Mouse (Mus musculus): ENCODE measurements around the gene Rbm4b.

Gene Rbm4b

DNA sequence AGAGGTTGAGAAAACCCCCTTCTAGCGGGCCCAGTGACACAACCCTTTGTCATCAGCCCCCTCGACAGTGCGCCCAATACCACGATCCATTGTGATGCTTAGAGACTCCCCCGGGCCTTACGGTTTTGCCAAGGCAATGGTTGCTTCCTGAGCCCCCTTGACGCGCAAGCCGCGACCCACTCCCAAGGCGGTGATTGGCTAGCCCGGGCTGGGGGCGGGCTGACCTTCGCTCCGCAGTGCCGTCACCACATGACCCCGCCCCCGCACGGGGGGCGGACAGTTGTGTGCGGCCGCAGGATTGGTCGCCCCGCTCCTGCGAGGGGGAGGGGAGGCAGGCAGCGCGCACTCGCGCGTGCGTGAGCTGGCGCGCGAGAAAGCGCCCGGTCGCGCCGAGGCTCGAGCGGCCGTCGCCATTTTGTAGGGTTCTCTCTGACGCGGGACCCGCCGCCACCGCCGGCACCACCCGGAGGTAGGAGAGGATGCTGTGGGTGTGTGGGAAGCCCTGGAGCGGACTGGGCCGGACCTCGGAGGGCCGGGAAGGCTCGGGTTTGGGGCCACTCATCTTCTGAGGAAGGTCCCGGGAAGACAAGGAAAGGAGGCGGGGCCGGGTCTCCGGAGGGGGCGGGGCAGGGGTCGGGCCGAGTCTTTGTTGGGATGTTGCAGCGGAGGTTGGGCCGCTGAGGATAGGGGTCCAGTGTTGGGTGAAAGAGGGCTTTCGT is at the start of gene Rbm4b:
Rbm4b (plus strand) TSS at position 305 of the 719 bp plus-strand sequence.
- in situ Hi-C loops (cut with MboI, MseI), result loop anchor here (5.0 to 10.0 kb wide), 2 partner anchors 36 to 218 kb away; partner anchors contain the start of gene Rbm4

DNA sequence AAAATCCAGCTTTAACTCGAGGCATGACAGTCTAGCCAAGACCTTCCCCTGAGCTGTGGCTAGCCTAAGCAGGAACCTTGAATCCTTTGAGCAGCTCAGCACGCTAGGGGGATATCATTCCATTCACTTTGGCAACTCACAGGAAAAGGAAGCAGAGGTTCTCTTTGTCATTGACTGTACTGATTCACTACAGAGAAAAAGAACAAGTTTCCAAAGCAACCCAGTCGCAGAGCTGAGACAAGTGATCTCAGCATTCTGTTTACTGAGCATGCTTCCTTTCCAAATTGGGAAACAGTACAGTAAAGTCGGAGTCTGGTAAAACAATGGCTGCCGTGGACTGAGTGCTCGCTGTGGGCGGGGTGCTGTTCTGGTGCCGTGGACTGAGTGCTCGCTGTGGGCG is 47.5 kb upstream of the Rbm4b start:
- in situ Hi-C loops (cut with MboI, MseI), result no loop called here

DNA sequence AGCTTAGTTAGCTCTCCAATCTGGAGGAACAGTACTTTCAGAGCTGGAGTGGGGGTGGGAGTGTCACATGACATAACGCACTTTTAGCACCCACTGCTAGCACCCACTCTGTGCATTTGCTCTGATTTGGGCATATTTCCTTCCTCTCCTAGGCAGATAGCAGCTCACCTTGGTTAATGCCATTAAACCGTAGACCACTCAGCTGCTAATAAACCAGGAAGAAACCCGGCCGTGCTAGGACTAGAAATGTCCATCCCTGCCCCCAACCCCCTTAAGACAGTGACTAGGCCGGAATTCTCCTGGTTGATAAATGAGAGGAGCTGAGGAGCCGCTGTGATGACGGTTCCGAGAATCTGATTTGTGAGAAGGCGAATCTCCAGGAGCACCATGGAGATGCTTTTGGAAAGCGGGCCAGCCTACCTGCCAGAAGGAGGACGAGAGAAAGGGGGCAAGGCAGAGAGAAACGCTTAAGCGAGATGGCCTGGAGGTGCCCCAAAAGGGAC is 45.1 kb upstream of the Rbm4b start, which contains the start of gene Sptbn2:
Sptbn2 (plus strand) TSS at position 70 of the 503 bp plus-strand sequence.
- in situ Hi-C loops (cut with MboI, MseI), result no loop called here

DNA sequence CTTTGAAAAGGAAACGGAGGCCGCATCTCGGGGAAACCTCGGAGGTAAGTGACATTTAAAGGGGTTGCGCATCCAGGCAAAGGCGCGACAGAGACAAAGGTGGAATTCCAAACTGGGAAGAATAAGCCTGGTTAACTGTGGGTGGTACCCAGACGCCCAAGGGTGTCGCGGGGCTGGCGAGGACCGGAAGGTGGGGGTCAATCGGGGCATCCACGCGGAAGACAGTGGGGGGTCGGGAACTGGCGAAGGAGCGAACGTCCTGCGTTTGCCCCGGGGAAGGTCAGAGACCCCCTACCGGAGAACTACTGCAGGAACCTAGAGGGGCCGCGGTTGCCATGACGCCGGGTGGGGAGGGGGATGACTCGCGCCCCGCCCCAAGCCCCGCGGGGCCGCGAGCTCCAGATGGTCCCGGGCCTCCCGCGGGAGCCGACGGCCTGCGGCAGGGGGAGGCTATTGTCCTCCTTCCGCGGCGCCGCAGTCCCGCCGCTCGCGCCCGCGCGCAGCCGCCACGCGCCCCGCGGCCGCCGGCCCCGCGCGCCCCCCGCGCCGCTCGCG is 44.6 kb upstream of the Rbm4b start:
- in situ Hi-C loops (cut with MboI, MseI), result no loop called here

DNA sequence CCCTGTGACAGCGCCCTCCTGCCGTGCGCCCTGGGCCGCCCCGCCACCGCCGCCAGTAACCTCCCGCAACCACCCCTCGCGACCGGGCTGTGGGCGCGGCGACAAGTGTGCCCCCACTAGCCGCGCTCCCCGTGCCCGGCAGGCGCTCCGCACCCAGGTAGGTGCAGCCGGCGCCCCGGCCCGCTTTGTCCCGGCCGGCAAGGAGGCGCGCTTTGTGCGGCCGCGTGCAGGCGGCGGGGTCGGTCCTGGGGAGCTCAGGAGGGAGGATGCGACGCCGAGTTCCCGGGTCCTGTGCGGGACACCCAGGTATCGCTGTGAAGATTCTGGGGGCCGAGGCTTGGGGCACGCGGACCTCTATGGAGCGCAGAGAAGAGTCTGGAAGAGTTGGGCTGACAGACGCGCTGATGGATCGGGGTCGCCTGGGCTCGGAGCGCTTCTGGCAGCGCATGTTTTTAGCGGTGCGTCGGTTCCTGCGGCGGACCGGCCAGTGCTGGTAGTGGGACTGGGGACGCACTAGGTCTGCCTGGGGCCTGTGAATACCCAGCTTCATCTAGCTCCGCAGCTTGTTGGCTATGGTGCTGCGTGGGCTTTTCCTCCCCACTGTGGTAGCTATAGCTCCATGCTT is 44.0 kb upstream of the Rbm4b start:
- in situ Hi-C loops (cut with MboI, MseI), result no loop called here

DNA sequence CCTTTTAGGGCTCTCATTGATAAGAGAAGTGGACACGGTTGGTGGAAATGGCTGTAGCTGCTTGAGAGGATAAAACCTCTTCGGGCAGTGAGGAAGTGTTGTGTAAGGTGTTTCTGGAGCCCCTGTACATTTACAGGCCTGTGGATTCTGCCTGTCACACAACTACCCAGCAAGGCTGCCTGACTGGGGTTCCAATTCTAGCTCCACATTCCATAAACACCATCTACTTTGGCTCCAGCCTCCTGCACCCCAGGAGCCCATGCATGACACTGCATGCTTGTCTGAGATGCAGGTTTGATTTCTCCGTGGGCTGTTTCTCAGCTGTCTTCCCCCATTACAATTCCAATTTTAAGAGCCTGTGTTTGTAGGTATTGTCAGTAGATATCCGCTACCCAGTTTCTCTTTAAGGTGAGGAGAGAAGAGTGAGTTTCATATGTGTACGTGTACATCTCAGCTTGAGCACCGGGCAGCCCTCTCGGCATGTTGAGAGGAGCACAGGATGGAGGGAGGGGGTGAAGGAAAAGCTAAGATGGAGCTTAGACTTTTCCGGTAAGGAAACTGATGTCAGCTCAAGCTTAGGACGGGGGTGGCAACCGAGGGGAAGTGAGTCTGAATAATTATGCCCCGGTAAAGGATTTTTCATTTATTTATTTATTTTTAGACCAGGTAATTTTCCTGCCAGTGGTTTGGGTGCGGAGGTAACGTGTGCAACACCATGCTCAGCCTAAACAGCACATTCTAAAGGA is 43.3 kb upstream of the Rbm4b start:
- in situ Hi-C loops (cut with MboI, MseI), result no loop called here

DNA sequence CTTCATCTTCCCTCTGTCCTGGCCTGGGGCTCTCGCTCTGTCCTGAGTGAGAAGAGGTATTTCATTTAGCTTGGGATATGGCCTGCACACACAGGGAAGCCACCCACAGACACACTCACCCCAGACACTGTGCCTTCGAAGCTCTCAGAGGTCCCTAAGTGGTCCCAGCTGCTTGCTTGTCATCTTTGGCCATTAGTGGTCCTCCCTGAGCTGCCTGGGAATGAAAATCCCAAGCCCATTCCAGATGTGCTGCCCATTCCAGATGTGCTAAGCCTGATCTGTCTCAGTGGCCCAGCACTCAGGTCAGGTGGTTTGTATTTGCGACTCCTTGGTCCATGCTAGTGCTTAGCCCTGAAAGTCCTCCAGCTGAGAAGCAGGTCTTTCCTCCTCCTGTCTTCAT is 42.4 kb upstream of the Rbm4b start:
- in situ Hi-C loops (cut with MboI, MseI), result no loop called here

DNA sequence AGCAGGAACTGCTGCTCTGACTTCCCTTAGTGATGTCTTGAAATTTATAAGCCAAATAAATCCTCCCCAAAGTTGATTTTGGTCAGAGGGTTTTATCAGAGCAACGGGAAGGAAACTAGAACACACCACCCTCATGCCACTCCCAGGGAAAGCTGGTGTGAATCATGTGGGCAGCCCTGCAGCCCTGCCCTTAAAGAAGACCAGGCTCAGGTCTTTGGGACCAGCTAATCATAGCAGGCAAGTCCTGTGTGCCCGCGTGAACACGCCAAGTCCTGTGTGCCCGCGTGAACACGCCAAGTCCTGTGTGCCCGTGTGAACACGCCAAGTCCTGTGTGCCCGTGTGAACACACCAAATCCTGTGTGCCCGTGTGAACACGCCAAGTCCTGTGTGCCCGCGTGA is 39.5 kb upstream of the Rbm4b start:
- in situ Hi-C loops (cut with MboI, MseI), result no loop called here

DNA sequence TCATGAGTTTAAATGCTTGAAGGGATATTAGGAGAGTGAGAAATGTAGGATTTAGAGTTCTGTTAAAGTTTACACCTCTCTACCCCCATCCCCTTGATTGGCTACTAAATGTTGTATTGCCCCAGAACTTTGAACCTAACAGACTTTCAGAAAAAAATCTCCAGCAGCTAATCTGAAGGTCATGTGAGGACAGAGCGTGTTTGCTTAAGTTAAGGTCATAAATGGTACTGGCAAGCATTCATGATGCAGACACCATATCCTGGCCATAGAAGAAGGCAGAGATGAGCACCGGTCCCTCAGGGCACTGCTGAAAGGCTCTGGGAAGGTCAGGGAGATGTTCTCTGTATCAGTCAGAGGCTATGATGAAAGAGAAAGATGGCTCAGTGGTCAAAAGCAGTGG is 39.0 kb upstream of the Rbm4b start:
- in situ Hi-C loops (cut with MboI, MseI), result no loop called here

DNA sequence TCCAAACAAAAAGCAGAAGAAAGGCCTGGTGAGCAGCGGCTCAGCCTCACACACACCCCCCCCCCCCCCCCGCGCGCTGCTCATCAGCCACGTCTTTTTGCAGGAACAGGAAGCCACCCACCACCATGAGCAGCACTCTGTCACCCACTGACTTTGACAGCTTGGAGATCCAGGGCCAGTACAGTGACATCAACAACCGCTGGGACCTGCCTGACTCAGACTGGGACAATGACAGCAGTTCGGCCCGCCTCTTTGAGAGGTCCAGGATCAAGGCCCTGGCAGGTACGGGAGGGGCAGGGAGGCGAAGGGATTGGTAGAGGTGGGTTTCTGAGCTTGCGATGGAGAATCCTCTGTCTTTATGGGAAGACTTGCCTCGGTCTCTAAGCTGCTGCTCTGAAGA is 37.6 kb upstream of the Rbm4b start:
- in situ Hi-C loops (cut with MboI, MseI), result no loop called here

DNA sequence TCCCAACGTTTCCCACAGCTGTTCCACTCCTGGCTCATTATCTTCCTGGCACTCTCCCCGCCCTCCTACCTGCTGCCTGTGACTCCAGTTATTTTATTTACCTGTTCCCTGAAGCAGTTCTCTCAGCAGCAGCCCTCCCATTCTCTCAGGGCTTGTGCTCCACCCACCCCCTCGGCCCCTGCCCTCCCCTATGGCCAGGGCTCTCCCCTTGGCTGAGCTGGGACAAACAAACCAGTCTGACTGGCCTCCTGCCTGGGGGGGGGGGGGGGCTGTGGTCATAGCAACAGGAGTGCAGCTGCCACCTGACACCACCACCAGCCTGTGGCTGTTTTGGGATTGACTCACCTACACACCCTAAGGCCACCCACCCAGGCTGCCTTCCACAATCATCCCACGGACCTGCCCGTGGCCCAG is 36.9 kb upstream of the Rbm4b start:
- in situ Hi-C loops (cut with MboI, MseI), result no loop called here

DNA sequence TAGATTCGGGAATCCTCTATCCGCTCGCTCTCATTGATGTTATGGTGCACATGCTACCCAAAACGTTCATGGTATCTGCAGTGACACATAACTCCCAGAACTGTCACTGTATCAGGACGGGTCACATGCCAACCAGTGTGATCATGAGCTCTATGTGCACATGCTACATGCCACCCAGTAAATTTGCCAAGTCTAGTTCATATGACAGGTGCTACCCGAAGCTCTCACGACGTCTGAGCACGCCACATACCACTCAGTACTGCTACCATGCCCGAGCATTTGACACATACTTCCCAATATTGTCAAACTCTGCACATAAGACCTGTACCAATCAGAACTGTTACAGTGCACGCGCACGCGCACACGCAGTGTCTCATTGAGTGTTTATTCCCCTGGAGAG is 36.2 kb upstream of the Rbm4b start:
- in situ Hi-C loops (cut with MboI, MseI), result no loop called here

DNA sequence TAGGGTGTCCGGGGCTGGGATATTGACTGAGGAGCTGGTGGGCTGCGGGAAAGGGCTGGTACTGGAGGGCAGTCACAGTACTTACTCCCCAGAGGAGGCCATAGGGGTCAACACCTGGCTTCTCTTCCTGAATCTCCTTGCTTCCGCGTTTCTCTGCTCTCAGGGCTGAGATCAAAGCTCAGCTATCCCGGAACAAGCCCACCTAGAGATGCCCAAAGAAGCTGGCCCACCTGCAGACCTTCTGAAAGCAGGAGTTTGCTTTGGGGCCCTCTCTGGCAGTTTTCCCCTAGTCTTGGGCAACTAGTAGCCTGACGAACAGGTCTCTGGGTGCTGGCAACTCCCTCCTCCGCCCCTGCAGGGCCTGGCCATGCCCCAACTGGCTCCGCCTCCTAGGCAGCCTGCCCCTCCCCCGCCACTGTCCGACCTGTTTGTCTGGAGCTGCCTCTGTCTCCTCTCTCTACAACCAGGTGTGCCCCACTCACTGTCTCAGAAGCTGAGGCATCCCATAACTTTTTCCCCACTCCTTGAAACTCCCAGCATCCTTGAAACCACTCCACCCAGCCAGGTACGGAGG is 35.5 kb upstream of the Rbm4b start:
- in situ Hi-C loops (cut with MboI, MseI), result no loop called here

DNA sequence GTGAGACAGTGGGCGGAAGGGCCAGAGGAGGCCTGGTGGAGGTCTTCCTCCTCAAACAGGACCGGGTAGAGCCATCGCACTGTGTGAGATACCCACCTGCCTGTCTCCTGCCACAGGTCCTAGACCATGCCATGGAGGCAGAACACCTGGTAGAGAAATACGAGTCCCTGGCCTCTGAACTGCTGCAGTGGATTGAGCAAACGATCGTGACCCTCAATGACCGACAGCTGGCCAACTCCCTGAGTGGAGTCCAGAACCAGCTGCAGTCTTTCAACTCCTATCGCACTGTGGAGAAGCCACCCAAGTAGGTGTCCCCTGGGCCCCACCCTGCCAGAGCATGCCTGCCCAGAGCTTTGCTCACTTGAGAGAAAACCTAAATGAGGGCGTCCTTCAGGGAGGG is 27.1 kb upstream of the Rbm4b start:
- in situ Hi-C loops (cut with MboI, MseI), result no loop called here

DNA sequence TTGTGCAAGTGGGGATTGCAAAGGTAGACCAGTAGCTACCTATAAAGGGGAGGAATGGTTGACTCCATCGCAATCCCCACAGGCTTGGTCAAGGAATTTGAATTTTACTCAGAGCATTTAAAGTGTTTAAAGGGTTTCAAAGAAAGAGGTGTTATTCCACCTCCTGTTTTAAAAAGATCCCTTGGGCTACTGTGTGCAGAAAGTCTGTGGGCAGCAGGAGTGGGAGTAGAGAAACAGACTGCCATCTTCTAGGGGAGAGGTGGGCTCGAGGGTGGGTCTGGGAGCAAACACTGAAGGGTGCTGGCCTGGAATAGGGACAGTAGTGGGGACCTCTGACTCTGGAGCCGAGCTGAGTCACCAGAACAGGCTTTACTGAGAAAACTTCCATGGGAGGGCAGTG is 23.2 kb upstream of the Rbm4b start:
- in situ Hi-C loops (cut with MboI, MseI), result no loop called here

DNA sequence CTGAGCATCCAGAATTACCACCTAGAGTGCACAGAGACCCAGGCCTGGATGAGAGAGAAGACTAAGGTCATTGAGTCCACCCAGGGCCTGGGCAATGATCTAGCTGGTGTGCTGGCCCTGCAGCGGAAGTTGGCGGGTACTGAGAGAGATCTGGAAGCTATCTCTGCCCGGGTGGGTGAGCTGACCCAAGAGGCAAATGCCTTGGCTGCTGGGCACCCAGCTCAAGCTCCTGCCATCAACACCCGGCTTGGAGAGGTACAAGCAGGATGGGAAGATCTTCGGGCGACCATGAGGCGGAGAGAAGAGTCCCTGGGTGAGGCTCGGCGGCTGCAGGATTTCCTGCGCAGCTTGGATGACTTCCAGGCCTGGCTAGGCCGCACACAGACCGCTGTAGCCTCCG is 18.4 kb upstream of the Rbm4b start:
- in situ Hi-C loops (cut with MboI, MseI), result no loop called here

DNA sequence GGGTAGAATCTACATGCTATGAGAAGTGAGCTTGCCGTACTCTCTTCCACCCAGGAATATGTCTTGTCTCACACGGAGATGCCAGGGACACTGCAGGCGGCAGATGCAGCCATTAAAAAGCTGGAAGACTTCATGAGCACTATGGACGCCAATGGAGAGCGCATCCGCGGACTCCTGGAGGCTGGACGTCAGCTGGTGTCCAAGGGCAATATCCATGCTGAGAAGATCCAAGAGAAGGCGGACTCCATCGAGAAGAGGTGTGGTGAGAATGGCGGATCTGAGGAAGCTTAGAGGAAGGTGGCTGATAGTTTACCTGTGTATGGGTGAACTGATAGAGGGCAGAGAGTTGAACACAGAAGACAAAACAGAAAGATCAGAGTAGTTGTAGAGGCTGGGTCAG is 17.2 kb upstream of the Rbm4b start:
- in situ Hi-C loops (cut with MboI, MseI), result no loop called here

DNA sequence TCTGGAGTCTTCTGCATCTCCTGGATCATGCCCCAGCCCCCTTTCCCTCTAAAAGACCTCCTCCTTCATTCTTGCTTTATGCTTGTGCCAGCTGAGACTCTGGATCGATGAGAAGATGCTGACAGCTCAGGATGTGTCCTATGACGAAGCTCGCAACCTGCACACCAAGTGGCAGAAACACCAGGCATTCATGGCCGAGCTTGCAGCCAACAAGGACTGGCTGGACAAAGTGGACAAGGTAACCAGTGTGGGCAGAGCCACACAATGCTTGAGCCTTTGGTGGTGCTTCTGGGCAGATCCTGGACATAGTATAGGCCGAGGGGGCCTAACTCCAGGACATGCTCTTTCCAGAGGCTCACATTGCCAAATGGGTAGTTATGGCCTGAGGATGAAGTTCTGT is 16.5 kb upstream of the Rbm4b start:
- in situ Hi-C loops (cut with MboI, MseI), result loop anchor here (5.0 kb wide), 1 partner anchor 92 kb away; no protein-coding TSS in a partner anchor

DNA sequence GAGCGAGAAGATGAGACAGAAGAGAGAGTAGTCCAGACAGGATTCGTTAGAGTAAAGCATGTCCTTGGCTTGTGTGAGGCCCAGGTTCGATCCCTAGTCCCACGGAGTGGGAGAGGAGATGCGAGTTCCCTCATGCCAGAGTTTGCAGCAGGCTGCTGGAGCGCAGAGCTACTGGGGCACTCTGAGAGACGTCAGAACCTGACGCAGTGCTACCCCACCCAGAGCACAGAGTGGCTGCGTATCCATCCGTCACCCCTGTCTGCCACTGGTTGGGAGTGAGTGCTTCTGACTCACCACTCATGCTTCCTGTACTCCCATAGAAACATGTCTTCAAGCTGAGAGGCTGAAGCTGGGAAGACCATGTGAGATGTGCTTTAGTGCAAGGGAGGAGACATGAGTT is 14.8 kb upstream of the Rbm4b start:
- in situ Hi-C loops (cut with MboI, MseI), result loop anchor here (5.0 kb wide), 1 partner anchor 94 kb away; no protein-coding TSS in a partner anchor

DNA sequence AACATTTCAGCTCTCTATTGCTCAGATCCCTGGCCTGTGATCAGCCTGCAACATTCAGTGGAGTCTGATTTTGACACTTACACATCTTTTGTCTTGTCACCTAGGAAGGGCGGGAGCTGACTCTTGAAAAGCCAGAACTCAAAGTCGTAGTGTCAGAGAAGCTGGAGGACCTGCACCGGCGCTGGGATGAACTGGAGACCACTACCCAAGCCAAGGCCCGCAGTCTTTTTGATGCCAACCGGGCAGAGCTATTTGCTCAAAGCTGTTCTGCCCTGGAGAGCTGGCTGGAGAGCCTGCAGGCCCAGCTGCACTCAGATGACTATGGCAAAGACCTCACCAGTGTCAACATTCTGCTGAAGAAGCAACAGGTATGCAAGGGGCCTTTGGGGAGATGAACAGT is 14.1 kb upstream of the Rbm4b start:
- in situ Hi-C loops (cut with MboI, MseI), result loop anchor here (5.0 kb wide), 1 partner anchor 95 kb away; no protein-coding TSS in a partner anchor

DNA sequence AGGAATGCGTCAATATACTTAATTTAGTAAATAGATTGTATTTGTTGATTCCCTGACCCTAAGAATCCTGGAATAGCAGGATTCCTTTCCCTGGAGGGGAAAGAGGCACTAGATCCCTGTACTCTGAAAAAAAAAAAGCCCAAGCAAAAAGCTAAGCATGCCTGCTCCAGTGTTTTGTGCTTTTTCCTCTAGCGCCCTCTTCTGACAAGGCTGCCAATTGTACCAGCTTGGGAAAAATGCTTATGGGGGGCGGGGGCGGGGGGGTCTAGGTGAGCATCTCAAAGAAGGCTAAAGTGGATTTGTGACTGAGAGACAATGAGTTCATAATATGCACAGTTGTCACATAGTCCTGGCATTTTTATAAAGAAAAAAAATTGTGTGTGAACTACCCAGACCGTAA is 12.8 kb upstream of the Rbm4b start:
- in situ Hi-C loops (cut with MboI, MseI), result loop anchor here (5.0 kb wide), 1 partner anchor 96 kb away; no protein-coding TSS in a partner anchor

DNA sequence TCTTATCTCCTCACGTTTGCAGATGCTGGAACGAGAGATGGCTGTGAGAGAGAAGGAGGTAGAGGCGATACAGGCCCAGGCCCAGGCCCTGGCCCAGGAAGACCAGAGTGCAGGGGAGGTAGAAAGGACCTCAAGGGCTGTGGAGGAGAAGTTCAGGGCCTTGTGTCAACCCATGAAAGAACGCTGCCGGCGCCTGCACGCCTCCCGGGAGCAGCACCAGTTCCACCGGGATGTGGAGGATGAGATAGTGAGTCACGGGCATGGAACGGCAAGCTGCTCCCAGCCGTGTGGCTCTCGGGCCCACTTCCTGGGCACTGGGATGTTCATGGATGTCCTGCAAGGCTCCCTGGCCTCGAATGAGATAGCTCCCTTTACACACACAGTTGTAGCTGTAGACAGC is 12.3 kb upstream of the Rbm4b start:
- in situ Hi-C loops (cut with MboI, MseI), result loop anchor here (5.0 kb wide), 1 partner anchor 97 kb away; no protein-coding TSS in a partner anchor

Data from regulatory T cell (primary cell).